Mouse (Mus musculus): ENCODE results near the gene Tbcb.

- TF ChIP-seq POLR2A (IDR thresholded peaks at IDR 0.05; ENCODE audit: borderline replicate concordance, low read depth, low read length) (no peak), CTCF (IDR thresholded peaks at IDR 0.05; ENCODE audit: low read depth, low read length) (no peak)
These were observed 27.7 kb downstream of the Tbcb start for GRCm38 (mm10) chr7:30204380-30204779.

Measured in bone marrow macrophage, adult 2 months (primary cell).